Mouse (Mus musculus) left cerebral cortex, adult 11 months (tissue): ENCODE measurements around the gene Slc2a9.

ENCODE experiments used
- DNase-seq: peaks from one replicate; pipeline ENCODE4 v3.0.0; 2022; ENCODE audit warnings: low spot score

The Slc2a9 gene

GRCm38 (mm10) chr5:38502992-38503391 is at the start of gene Slc2a9:
Gene Slc2a9, minus strand, starts transcription at chr5:38503143.
- no peak for DNase-seq

- DNase-seq: no peak
Observed at GRCm38 (mm10) chr5:38552615-38553014, 49.7 kb upstream of the Slc2a9 start.

- DNase-seq: no peak
Observed at GRCm38 (mm10) chr5:38550221-38550768, 47.4 kb upstream of the Slc2a9 start.

GRCm38 (mm10) chr5:38549461-38549909 is 46.5 kb upstream of the Slc2a9 start:
- DNase-seq: no peak

GRCm38 (mm10) chr5:38547375-38547774 is 44.4 kb upstream of the Slc2a9 start:
- peak; percentile 87 for DNase-seq

- no peak for DNase-seq
Observed at GRCm38 (mm10) chr5:38544423-38545415, 41.8 kb upstream of the Slc2a9 start.

- no peak for DNase-seq
Observed at GRCm38 (mm10) chr5:38543496-38544217, 40.7 kb upstream of the Slc2a9 start.

GRCm38 (mm10) chr5:38541728-38542127 is 38.8 kb upstream of the Slc2a9 start:
- no peak for DNase-seq

GRCm38 (mm10) chr5:38540898-38541297 is 38.0 kb upstream of the Slc2a9 start:
- no peak for DNase-seq

- DNase-seq: no peak
Observed at GRCm38 (mm10) chr5:38538508-38538907, 35.6 kb upstream of the Slc2a9 start.

- DNase-seq: no peak
Observed at GRCm38 (mm10) chr5:38537845-38538244, 34.9 kb upstream of the Slc2a9 start.

GRCm38 (mm10) chr5:38536822-38537221 is 33.9 kb upstream of the Slc2a9 start:
- DNase-seq: no peak

GRCm38 (mm10) chr5:38532084-38532483 is 29.1 kb upstream of the Slc2a9 start:
- peak; percentile 71 for DNase-seq

GRCm38 (mm10) chr5:38529724-38530428 is 26.9 kb upstream of the Slc2a9 start:
- no peak for DNase-seq

- DNase-seq: no peak
Observed at GRCm38 (mm10) chr5:38522977-38523376, 20.0 kb upstream of the Slc2a9 start.

- DNase-seq: no peak
Observed at GRCm38 (mm10) chr5:38520838-38521237, 17.9 kb upstream of the Slc2a9 start.

GRCm38 (mm10) chr5:38516267-38516666 is 13.3 kb upstream of the Slc2a9 start:
- DNase-seq: peak; percentile 46

- DNase-seq: no peak
Observed at GRCm38 (mm10) chr5:38512991-38513390, 10.0 kb upstream of the Slc2a9 start.

- no peak for DNase-seq
Observed at GRCm38 (mm10) chr5:38509568-38509967, 6.6 kb upstream of the Slc2a9 start.

GRCm38 (mm10) chr5:38505435-38505765 is 2.5 kb upstream of the Slc2a9 start:
- DNase-seq: no peak

- DNase-seq: no peak
Observed at GRCm38 (mm10) chr5:38504747-38505434, 1.9 kb upstream of the Slc2a9 start.
